ENCODE assay signal across 16 mouse cellular contexts in genomic region chr14:17058438-17058837, GRCm38 (mm10).
"Had no signal": no experiment of that assay in that cellular context is flagged by ENCODE, and none has a peak within 500 bp of the region (broad histone marks: within the 10 kb centered on the region; RNA-seq: fewer than 3 reads in every experiment).

No protein-coding gene starts in this region.

- H3K36me3 ChIP-seq: neural tube, embryonic 13.5 days; neural tube, embryonic 15.5 days; stomach, embryonic 15.5 days had no signal

- H3K9ac ChIP-seq: neural tube, embryonic 13.5 days; neural tube, embryonic 15.5 days; stomach, embryonic 15.5 days had no signal

- H3K9me3 ChIP-seq: neural tube, embryonic 13.5 days; neural tube, embryonic 15.5 days; stomach, embryonic 15.5 days had no signal

- H3K4me2 ChIP-seq: neural tube, embryonic 13.5 days; neural tube, embryonic 15.5 days; stomach, embryonic 15.5 days had no signal

- H3K27ac ChIP-seq: neural tube, embryonic 13.5 days; neural tube, embryonic 15.5 days; stomach, embryonic 15.5 days; stomach, postnatal 0 days had no signal

- H3K4me1 ChIP-seq: neural tube, embryonic 13.5 days; neural tube, embryonic 15.5 days; stomach, embryonic 15.5 days had no signal

- H3K27me3 ChIP-seq: neural tube, embryonic 13.5 days; neural tube, embryonic 15.5 days; stomach, embryonic 15.5 days had no signal

- DNase-seq: retina, postnatal 1 day; right cerebral cortex, adult 18-20 months; right cerebral cortex, postnatal 14 days; right cerebral cortex, postnatal 25 days; right cerebral cortex, postnatal 4 days; spleen, adult 18-20 months; thymus, adult 18-20 months; thymus, adult 2 months; thymus, postnatal 14 days; thymus, postnatal 25 days; thymus, postnatal 36 days; thymus, postnatal 4 days had no signal

- H3K4me3 ChIP-seq: neural tube, embryonic 13.5 days; neural tube, embryonic 15.5 days; stomach, embryonic 15.5 days had no signal
